Mouse (Mus musculus) liver, embryonic 14.5 days (tissue): ENCODE measurements around the gene Synj1. TPM values are rescaled to one million over a fixed set of nuclear protein-coding genes. Genes with fewer than 3 reads are reported as not detected.

ENCODE experiments used
- ATAC-seq: fragments of 200-750 bp; cut with Nextera tagmentation; 2 replicates; pipeline ENCODE4 v1.8.0; 2017; ENCODE audit warnings: moderate number of reproducible peaks, mild to moderate bottlenecking, moderate library complexity; ENCODE audit not compliant: insufficient read depth
- DNase-seq, 3 experiments: peaks; one replicate each; pipeline ENCODE4 v3.0.0-alpha.2; 2012 to 2013; ENCODE audit warnings: low read depth in 3 of 3, low spot score in 3 of 3
- H3K27ac ChIP-seq: fragments of 300-500 bp; sonication (generic); 2 replicates; pipeline ENCODE4 v1.5.1; 2014; ENCODE audit warnings: moderate library complexity, mild to moderate bottlenecking, control low read depth, inconsistent platforms
- H3K27me3 ChIP-seq: fragments of 300-500 bp; sonication (generic); 2 replicates; pipeline ENCODE4 v1.6.1; 2014; ENCODE audit warnings: mild to moderate bottlenecking, low read length, moderate library complexity; ENCODE audit not compliant: control insufficient read depth, insufficient read depth
- H3K36me3 ChIP-seq: fragments of 300-500 bp; sonication (generic); replicated peaks from 2 replicates; pipeline ENCODE4 v1.6.1; 2014; ENCODE audit warnings: low read depth; ENCODE audit not compliant: control insufficient read depth, insufficient read depth
- H3K4me1 ChIP-seq, 2 experiments: fragments of 200-500 bp in 1 of 2; fragments of 300-500 bp in 1 of 2; sonication (generic) in 1 of 2; replicated peaks; 2 replicates each; pipeline ENCODE4 v1.6.1; 2012 to 2014; ENCODE audit warnings: antibody characterized with exemption in 1 of 2, inconsistent platforms in 1 of 2, low read length in 1 of 2; ENCODE audit not compliant: control insufficient read depth in 2 of 2, insufficient read depth in 2 of 2
- H3K4me2 ChIP-seq: fragments of 300-500 bp; sonication (generic); 2 replicates; pipeline ENCODE4 v1.6.1; 2014; ENCODE audit warnings: low read depth, mild to moderate bottlenecking, control low read depth, moderate library complexity
- H3K4me3 ChIP-seq, 2 experiments: fragments of 200-500 bp in 1 of 2; fragments of 300-500 bp in 1 of 2; sonication (generic) in 1 of 2; 2 replicates each; pipeline ENCODE4 v1.5.1; 2012 to 2014; ENCODE audit warnings: low read depth in 2 of 2, low read length in 2 of 2, mild to moderate bottlenecking in 2 of 2, control low read depth in 1 of 2, inconsistent platforms in 1 of 2, moderate library complexity in 1 of 2; ENCODE audit not compliant: insufficient read depth in 1 of 2
- H3K9ac ChIP-seq: fragments of 300-500 bp; sonication (generic); replicated peaks from 2 replicates; pipeline ENCODE4 v1.6.1; 2014; ENCODE audit warnings: mild to moderate bottlenecking, control low read depth, moderate library complexity
- H3K9me3 ChIP-seq: fragments of 300-500 bp; sonication (generic); 2 replicates; pipeline ENCODE4 v1.6.1; 2016; ENCODE audit warnings: low read length, mixed read lengths; ENCODE audit not compliant: control insufficient read depth
- CTCF ChIP-seq: IDR thresholded peaks from 2 replicates; pipeline ENCODE4 v1.5.1; 2016; ENCODE audit warnings: antibody characterized with exemption, low read depth, control low read depth
- EP300 ChIP-seq: IDR thresholded peaks from 2 replicates; pipeline ENCODE4 v1.6.1; 2016; ENCODE audit warnings: antibody characterized with exemption, low read depth
- WGBS: fragments of 180-500 bp; shearing (Covaris S2); extraction: QIAGEN DNeasy Blood & Tissue Kit; methylation state at CpG from one replicate; pipeline ENCODE4 v1.1.7; 2014; ENCODE audit not compliant: insufficient replicate concordance; 5-methylcytosine and 5-hydroxymethylcytosine counted together
- polyA plus RNA-seq, 2 experiments: library from polyadenylated mRNA; depleted of rRNA in 1 of 2; stranded (reverse) in 1 of 2; unstranded in 1 of 2; fragments of >200 nt; fragmentation: Nextera tagmentation in 1 of 2; extraction: Ambion mirVana in 1 of 2; gene quantifications; 2 replicates each; pipeline versions ENCODE4 v1.2.1 to v1.2.3; 2012 to 2014

Synj1 gene
- polyA plus RNA-seq, 2 experiments: 14.6 to 21.4 TPM

- H3K27me3 ChIP-seq: no peaks in the 10 kb centered on the region
- H3K27ac ChIP-seq: no peak overlapping the region
- no peak overlapping the region for H3K9ac ChIP-seq
- WGBS: 87% methylated on average over 10 of the region's 10 CpGs
- ATAC-seq: no peak
- TF ChIP-seq EP300: no peak
- TF ChIP-seq CTCF: no peak
- no peak overlapping the region for H3K4me3 ChIP-seq
- H3K9me3 ChIP-seq: no peaks in the 10 kb centered on the region
- H3K4me1 ChIP-seq: no peaks in the 10 kb centered on the region; a peak in 1 of 4 replicates
- peaks cover 64% of the 10 kb centered on the region for H3K36me3 ChIP-seq
- no peak overlapping the region for H3K4me2 ChIP-seq
- DNase-seq: no peak
Measured at GRCm38 (mm10) chr16:91035866-91036265, 24.8 kb upstream of the Synj1 start.

- 81% methylated on average over 4 of the region's 4 CpGs for WGBS
- Histone ChIP-seq H3K9ac (no peak overlapping the region), H3K36me3 (peaks cover 76% of the 10 kb centered on the region), H3K4me1 (no peaks in the 10 kb centered on the region), H3K4me3 (no peak overlapping the region), H3K27ac (no peak overlapping the region), H3K4me2 (no peak overlapping the region), H3K9me3 (no peaks in the 10 kb centered on the region), H3K27me3 (no peaks in the 10 kb centered on the region)
- TF ChIP-seq EP300 (no peak), CTCF (no peak)
- ATAC-seq (no peak), DNase-seq (no peak)
Measured at GRCm38 (mm10) chr16:91030751-91031150, 19.6 kb upstream of the Synj1 start.

GRCm38 (mm10) chr16:91029901-91030300 lies 18.8 kb upstream of the Synj1 start:
- H3K36me3 ChIP-seq: peaks cover 78% of the 10 kb centered on the region
- TF ChIP-seq CTCF (no peak), EP300 (no peak)

DNA sequence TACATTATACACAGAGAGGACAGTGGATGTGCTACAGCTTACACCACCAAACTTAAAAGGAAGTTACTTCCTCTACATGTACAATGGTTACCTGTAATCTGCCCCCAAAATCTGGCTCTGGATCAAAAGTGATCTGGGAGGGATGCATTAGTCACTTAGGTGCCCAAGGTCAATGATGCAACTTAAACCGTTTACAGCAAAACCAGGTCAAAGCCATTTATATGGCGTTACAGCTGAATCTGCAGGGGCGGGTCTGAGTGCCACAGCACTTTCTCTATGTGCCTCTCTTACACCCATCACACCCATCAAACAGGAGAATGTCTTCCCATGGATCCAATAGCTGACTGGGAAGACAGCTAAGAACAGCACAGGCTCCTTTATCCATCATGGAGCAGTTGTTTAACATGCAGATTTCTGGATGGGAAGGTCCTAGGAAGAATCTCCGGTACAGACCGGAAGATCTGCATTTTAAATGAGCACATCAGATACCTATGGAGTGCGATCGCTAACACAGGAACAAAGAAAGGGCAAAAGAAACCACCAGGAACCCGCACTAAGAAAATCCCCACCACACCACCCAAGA lies 18.1 kb upstream of the Synj1 start:
- Histone ChIP-seq H3K4me1 (no peaks in the 10 kb centered on the region), H3K4me3 (no peak overlapping the region), H3K9ac (no peak overlapping the region), H3K27me3 (no peaks in the 10 kb centered on the region), H3K4me2 (no peak overlapping the region), H3K36me3 (peaks cover 79% of the 10 kb centered on the region), H3K9me3 (no peaks in the 10 kb centered on the region), H3K27ac (no peak overlapping the region)
- DNase-seq (no peak), ATAC-seq (no peak)
- TF ChIP-seq EP300: no peak
- no peak for TF ChIP-seq CTCF
- WGBS: 89% methylated on average over 8 of the region's 8 CpGs

More at GRCm38 (mm10) chr16:91029901-91030300, 18.8 kb upstream of the Synj1 start:
- no peaks in the 10 kb centered on the region for H3K4me1 ChIP-seq
- no peaks in the 10 kb centered on the region for H3K9me3 ChIP-seq
- no peak for DNase-seq
- no peak for ATAC-seq
- no peak overlapping the region for H3K27ac ChIP-seq
- no peak overlapping the region for H3K4me3 ChIP-seq
- H3K9ac ChIP-seq: no peak overlapping the region
- no peaks in the 10 kb centered on the region for H3K27me3 ChIP-seq
- WGBS: 89% methylated on average over 2 of the region's 2 CpGs
- no peak overlapping the region for H3K4me2 ChIP-seq

- no peak overlapping the region for H3K4me2 ChIP-seq
- TF ChIP-seq EP300: no peak
- TF ChIP-seq CTCF: no peak
- H3K9me3 ChIP-seq: no peaks in the 10 kb centered on the region
- DNase-seq (no peak), ATAC-seq (no peak)
- H3K27me3 ChIP-seq: no peaks in the 10 kb centered on the region
- no peak overlapping the region for H3K27ac ChIP-seq
- H3K4me1 ChIP-seq: no peaks in the 10 kb centered on the region
- no peak overlapping the region for H3K4me3 ChIP-seq
- no peak overlapping the region for H3K9ac ChIP-seq
- peaks cover 75% of the 10 kb centered on the region for H3K36me3 ChIP-seq
- 84% methylated on average over 4 of the region's 4 CpGs for WGBS
Measured at GRCm38 (mm10) chr16:91026290-91026689, 15.2 kb upstream of the Synj1 start.
